13 mouse cellular contexts compared by ENCODE assay signal in the genomic region with DNA sequence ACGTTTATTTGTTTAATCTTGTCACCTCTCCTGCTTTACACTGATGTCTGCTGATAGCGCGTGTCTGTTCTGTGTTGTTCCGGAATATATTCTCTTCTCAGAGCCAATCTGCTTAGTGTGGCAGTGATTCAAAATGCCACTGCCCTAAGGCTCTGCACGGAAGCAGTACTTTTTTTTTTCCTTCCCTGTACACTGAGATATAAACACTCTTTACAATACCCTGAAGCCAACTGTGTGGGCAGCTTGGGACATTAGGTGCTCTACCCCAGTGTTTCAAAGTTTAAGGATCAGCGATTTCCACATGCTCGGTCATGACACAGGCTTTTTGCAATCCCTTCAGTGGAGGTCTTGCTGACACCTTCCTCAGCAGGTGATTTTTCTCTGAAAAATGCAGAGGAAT.
DNase-seq lines count a peak whose midpoint lies in the region; ATAC-seq and TF ChIP-seq lines count a peak whose summit lies in the region.
"Had no signal": no experiment of that assay in that cellular context is flagged by ENCODE, and none has a peak within 500 bp of the region (broad histone marks: within the 10 kb centered on the region; RNA-seq: fewer than 3 reads in every experiment).

No protein-coding gene starts in this region.

- WGBS in hindbrain, embryonic 13.5 days, result 67% methylated on average over 7 of the region's 7 CpGs
- 77% methylated on average over 7 of the region's 7 CpGs for WGBS in hindbrain, embryonic 12.5 days

- no peaks in the 10 kb centered on the region for H3K36me3 ChIP-seq in hindbrain, embryonic 13.5 days
- H3K36me3 ChIP-seq in hindbrain, embryonic 12.5 days, result no peaks in the 10 kb centered on the region

- no peaks in the 10 kb centered on the region for H3K9me3 ChIP-seq in hindbrain, embryonic 13.5 days
- H3K9me3 ChIP-seq in hindbrain, embryonic 12.5 days (replicated peaks), result no peaks in the 10 kb centered on the region
- H3K9me3 ChIP-seq: megakaryocyte, embryonic 14.5 days had no signal

- H3K4me1 ChIP-seq in hindbrain, embryonic 13.5 days (replicated peaks), result peaks cover 18% of the 10 kb centered on the region
- no peaks in the 10 kb centered on the region for H3K4me1 ChIP-seq in hindbrain, embryonic 12.5 days
- H3K4me1 ChIP-seq in cortical plate, adult 2 months (ENCODE audit: control insufficient read depth, insufficient read depth, low read length), result 0 out of 2 replicates have a peak, but pooled peaks cover 2% of the 10 kb centered on the region
- H3K4me1 ChIP-seq: megakaryocyte, embryonic 14.5 days had no signal

- TF ChIP-seq POLR2A in cortical plate, adult 2 months (IDR thresholded peaks at IDR 0.05; ENCODE audit: extremely low read depth, insufficient read depth, low read length), result no peak

- H3K27ac ChIP-seq in hindbrain, embryonic 13.5 days, result no peak overlapping the region
- no peak overlapping the region for H3K27ac ChIP-seq in hindbrain, embryonic 12.5 days
- H3K27ac ChIP-seq in cortical plate, adult 2 months (ENCODE audit: insufficient read depth, low read length), result no peak overlapping the region
- H3K27ac ChIP-seq: kidney, postnatal 0 days had no signal

- TF ChIP-seq CTCF in cortical plate, adult 2 months (IDR thresholded peaks at IDR 0.05; ENCODE audit: extremely low read depth, insufficient read depth, low read length), result no peak

- H3K27me3 ChIP-seq in hindbrain, embryonic 13.5 days, result no peaks in the 10 kb centered on the region
- no peaks in the 10 kb centered on the region for H3K27me3 ChIP-seq in hindbrain, embryonic 12.5 days
- H3K27me3 ChIP-seq: megakaryocyte, embryonic 14.5 days had no signal

- peak overlapping the region; percentile 26; the same call in 1 of the 2 replicates for H3K4me2 ChIP-seq in hindbrain, embryonic 13.5 days
- H3K4me2 ChIP-seq in hindbrain, embryonic 12.5 days (replicated peaks), result no peak overlapping the region
- H3K4me2 ChIP-seq: liver, embryonic 11.5 days had no signal

- no peak for ATAC-seq in hindbrain, embryonic 13.5 days (ENCODE audit: low FRiP score)
- ATAC-seq in hindbrain, embryonic 12.5 days (ENCODE audit: low FRiP score), result no peak
- no peak for ATAC-seq in inflammation-experienced regulatory T-cells, adult 6 months
- ATAC-seq: CD4-positive, CD25-positive, alpha-beta regulatory T cell, adult 4 months; Patski had no signal

- no peak overlapping the region for H3K9ac ChIP-seq in hindbrain, embryonic 13.5 days
- H3K9ac ChIP-seq in hindbrain, embryonic 12.5 days, result no peak overlapping the region

- DNase-seq in retina, postnatal 1 day, result peak; percentile 36
- no peak for DNase-seq in retina, embryonic 14.5 days (ENCODE audit: low spot score)
- DNase-seq in embryo, embryonic 10 days (ENCODE audit: low spot score), result no peak
- DNase-seq: adrenal gland, adult 2 months had no signal

- H3K4me3 ChIP-seq in hindbrain, embryonic 13.5 days, result no peak overlapping the region
- H3K4me3 ChIP-seq in hindbrain, embryonic 12.5 days, result no peak overlapping the region
- H3K4me3 ChIP-seq in cortical plate, adult 2 months (ENCODE audit: insufficient read depth, low read length), result peak overlapping the region; percentile 50
- H3K4me3 ChIP-seq: megakaryocyte, embryonic 14.5 days had no signal
